Mouse (Mus musculus): ENCODE data around the gene G0s2. TPM values are rescaled to one million over a fixed set of nuclear protein-coding genes. Genes with fewer than 3 reads are reported as not detected.
A peak's percentile ranks its signal among the peaks of the same experiment; 100 is the strongest.
"Not testable (repeated sequence)": the region's sequence is repeated elsewhere in the genome, so short reads cannot be mapped to it uniquely, and the experiment has no call there.

The G0s2 gene
- polyA plus RNA-seq, 1 experiment from 2014 or later = 10.1 TPM

DNA sequence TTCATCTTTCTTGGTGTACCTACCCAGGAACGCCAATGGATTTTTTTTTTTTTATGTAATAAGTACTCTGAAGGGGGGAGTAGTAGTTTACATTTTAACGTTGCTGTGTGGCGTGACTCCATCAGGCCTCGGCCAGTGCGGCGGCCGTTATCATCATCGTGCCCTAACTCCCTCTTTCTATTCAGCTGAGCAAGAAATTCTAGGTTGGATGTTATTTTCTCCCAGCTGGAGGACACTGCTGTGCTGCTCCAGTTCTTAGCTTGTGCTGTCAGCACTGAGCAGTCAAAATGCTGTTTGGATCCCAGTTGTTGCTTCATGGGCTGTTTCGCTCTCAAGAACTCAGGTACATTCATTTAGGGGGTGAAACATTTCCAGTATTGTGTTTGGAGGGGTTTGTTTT lies 13.5 kb downstream of the G0s2 start:
- Histone ChIP-seq H3K4me3 (ENCODE audit: low read depth, low read length) (no peak overlapping the region), H3K4me1 (replicated peaks; ENCODE audit: control insufficient read depth, insufficient read depth, low read length) (no peaks in the 10 kb centered on the region; the same call in 1 of the 2 replicates), H3K36me3 (ENCODE audit: control insufficient read depth, insufficient read depth) (no peaks in the 10 kb centered on the region), H3K27ac (ENCODE audit: low read depth, low read length) (no peak overlapping the region), H3K27me3 (replicated peaks; ENCODE audit: control insufficient read depth, insufficient read depth, low read length) (no peaks in the 10 kb centered on the region), H3K9me3 (ENCODE audit: control insufficient read depth) (no peaks in the 10 kb centered on the region), H3K9ac (ENCODE audit: low read depth, low read length) (no peak overlapping the region), H3K4me2 (replicated peaks; ENCODE audit: low read depth) (no peak overlapping the region)
- TF ChIP-seq CTCF (IDR thresholded peaks at IDR 0.05; ENCODE audit: low read depth) = no peak
- no peak for ATAC-seq
- 84% methylated on average over 9 of the region's 9 CpGs for WGBS

DNA sequence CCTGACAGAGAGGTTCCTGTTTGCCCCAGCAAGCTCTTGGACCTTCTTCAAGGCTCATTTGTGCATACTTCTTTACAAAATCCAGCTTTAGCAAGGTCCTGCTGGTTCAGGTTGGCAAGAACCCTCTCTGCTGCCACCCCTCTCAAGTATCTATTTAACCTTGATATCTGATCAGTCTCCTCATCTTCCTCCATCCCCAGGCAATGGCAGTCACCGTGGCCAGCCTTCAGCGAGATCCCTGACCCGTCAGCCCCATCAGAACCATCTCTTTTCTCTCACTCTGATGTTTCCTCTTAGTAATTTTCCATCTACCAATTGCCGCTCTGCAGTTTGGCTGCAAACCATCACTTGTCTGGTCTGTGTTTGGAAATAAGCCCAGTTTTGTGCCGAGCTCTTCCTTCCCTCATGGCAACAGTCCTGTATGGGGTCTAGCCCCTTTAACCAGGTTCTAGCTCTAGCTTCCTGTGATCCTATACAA lies 16.4 kb downstream of the G0s2 start:
- Histone ChIP-seq H3K36me3 (ENCODE audit: control insufficient read depth, insufficient read depth) (no peaks in the 10 kb centered on the region), H3K4me3 (ENCODE audit: low read depth, low read length) (no peak overlapping the region), H3K27ac (ENCODE audit: low read depth, low read length) (no peak overlapping the region), H3K27me3 (replicated peaks; ENCODE audit: control insufficient read depth, insufficient read depth, low read length) (no peaks in the 10 kb centered on the region), H3K9me3 (ENCODE audit: control insufficient read depth) (no peaks in the 10 kb centered on the region), H3K4me1 (replicated peaks; ENCODE audit: control insufficient read depth, insufficient read depth, low read length) (no peaks in the 10 kb centered on the region), H3K9ac (ENCODE audit: low read depth, low read length) (no peak overlapping the region), H3K4me2 (replicated peaks; ENCODE audit: low read depth) (no peak overlapping the region)
- WGBS = 37% methylated on average over 5 of the region's 5 CpGs
- ATAC-seq = no peak
- TF ChIP-seq CTCF (IDR thresholded peaks at IDR 0.05; ENCODE audit: low read depth) = no peak

DNA sequence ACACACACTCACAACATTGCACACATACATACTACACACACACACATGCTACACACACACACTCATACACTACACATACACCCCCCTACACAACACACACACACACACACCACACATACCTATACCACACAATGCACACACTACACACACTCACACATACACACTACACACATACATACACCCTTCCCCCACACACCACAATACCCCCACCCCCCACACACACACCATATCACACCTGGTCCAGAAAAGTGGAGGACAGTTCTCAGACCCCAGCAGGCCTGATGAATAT lies 16.8 kb downstream of the G0s2 start:
- TF ChIP-seq CTCF (IDR thresholded peaks at IDR 0.05; ENCODE audit: low read depth) = no peak
- Histone ChIP-seq H3K36me3 (ENCODE audit: control insufficient read depth, insufficient read depth) (no peaks in the 10 kb centered on the region), H3K9ac (ENCODE audit: low read depth, low read length) (no peak overlapping the region), H3K27ac (ENCODE audit: low read depth, low read length) (no peak overlapping the region), H3K9me3 (ENCODE audit: control insufficient read depth) (no peaks in the 10 kb centered on the region), H3K4me2 (replicated peaks; ENCODE audit: low read depth) (no peak overlapping the region), H3K4me3 (ENCODE audit: low read depth, low read length) (no peak overlapping the region), H3K4me1 (replicated peaks; ENCODE audit: control insufficient read depth, insufficient read depth, low read length) (no peaks in the 10 kb centered on the region), H3K27me3 (replicated peaks; ENCODE audit: control insufficient read depth, insufficient read depth, low read length) (no peaks in the 10 kb centered on the region)
- no peak for ATAC-seq

DNA sequence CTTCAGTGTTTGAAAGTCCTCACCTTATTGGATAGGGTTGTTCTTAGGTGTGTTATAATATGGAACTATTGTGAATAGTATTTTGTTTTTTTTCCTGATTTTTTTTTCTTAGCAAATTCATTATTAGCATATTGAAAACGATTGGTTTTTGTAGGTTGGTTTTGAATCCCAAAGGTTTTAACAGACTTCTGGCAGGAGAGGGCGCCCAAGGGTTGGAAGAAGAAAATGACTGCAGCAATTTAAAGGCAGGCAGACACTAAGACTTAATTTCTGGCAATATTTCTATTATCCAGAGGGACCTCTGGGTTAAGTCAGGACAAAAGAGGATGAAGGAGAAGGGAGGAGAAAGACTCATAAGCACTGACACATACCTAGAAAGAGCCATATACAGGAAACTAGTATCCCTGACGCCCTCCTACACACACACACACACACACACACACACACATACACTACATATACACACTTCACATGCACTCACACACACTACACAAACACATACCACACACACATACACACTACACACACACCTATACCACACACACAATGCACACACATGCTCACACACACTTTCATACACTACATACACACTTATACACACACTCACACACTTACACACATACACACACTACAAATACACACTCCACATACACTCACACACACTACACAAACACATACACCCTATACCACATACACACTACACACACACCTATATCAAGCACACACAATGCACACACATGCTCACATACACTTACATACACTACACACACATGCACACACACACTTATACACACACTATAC lies 17.3 kb downstream of the G0s2 start:
- TF ChIP-seq CTCF (IDR thresholded peaks at IDR 0.05; ENCODE audit: low read depth) = peak; percentile 83
- H3K4me3 ChIP-seq (ENCODE audit: low read depth, low read length) = no peak overlapping the region
- H3K4me1 ChIP-seq (replicated peaks; ENCODE audit: control insufficient read depth, insufficient read depth, low read length) = no peaks in the 10 kb centered on the region
- no peak overlapping the region for H3K9ac ChIP-seq (ENCODE audit: low read depth, low read length)
- no peaks in the 10 kb centered on the region for H3K27me3 ChIP-seq (replicated peaks; ENCODE audit: control insufficient read depth, insufficient read depth, low read length)
- H3K36me3 ChIP-seq (ENCODE audit: control insufficient read depth, insufficient read depth) = no peaks in the 10 kb centered on the region
- no peak overlapping the region for H3K27ac ChIP-seq (ENCODE audit: low read depth, low read length)
- no peak for ATAC-seq
- H3K9me3 ChIP-seq (ENCODE audit: control insufficient read depth) = no peaks in the 10 kb centered on the region
- WGBS = 23% methylated on average over 3 of the region's 3 CpGs
- no peak overlapping the region for H3K4me2 ChIP-seq (replicated peaks; ENCODE audit: low read depth)

DNA sequence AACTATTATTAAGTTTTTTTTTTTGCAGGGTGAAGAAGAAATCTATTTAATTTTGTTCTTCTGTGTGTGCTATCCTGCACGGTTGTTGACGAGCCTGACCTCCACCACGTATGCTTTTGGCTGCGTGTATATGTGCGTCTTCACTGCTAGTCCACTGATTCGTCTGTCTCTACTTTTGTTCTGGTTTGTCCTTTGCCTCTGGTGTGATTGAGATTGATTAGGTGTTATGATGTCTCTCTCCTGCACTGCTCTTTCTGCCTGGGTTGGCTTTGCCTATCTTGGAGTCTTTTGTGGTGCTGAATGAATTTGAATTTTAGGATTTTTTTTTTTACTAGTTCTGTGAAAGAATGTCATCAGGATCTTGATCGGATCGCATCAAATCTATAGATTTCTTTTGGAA lies 18.0 kb downstream of the G0s2 start:
- TF ChIP-seq CTCF (IDR thresholded peaks at IDR 0.05; ENCODE audit: low read depth) = no peak
- no peaks in the 10 kb centered on the region for H3K9me3 ChIP-seq (ENCODE audit: control insufficient read depth)
- H3K4me2 ChIP-seq (replicated peaks; ENCODE audit: low read depth) = no peak overlapping the region
- no peaks in the 10 kb centered on the region for H3K36me3 ChIP-seq (ENCODE audit: control insufficient read depth, insufficient read depth)
- H3K9ac ChIP-seq (ENCODE audit: low read depth, low read length) = no peak overlapping the region
- no peak for ATAC-seq
- H3K4me3 ChIP-seq (ENCODE audit: low read depth, low read length) = no peak overlapping the region
- H3K27ac ChIP-seq (ENCODE audit: low read depth, low read length) = no peak overlapping the region
- H3K4me1 ChIP-seq (replicated peaks; ENCODE audit: control insufficient read depth, insufficient read depth, low read length) = no peaks in the 10 kb centered on the region
- WGBS = 68% methylated on average over 8 of the region's 8 CpGs
- no peaks in the 10 kb centered on the region for H3K27me3 ChIP-seq (replicated peaks; ENCODE audit: control insufficient read depth, insufficient read depth, low read length)

DNA sequence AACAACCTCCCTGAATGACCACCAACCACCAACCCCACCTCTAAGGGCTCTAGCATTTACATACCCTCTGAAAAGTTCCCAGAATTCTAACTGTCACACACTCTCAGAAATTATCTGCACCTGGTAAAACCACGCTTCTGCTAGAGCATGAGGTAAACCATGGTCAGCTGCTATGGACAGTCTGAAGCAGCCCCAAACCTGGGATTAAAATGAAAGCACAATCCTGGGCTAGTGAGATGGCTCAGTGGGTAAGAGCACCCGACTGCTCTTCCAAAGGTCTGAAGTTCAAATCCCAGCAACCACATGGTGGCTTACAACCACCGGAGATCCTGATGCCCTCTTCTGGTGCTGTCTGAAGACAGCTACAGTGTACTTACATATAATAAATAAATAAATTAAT lies 19.1 kb downstream of the G0s2 start:
- not testable (repeated sequence) for ATAC-seq
- 0 out of 2 replicates have a peak, but pooled peaks have one; percentile 6 for TF ChIP-seq CTCF (IDR thresholded peaks at IDR 0.05; ENCODE audit: low read depth)
- 73% methylated on average over 3 of the region's 3 CpGs for WGBS

More for the DNA sequence above, 19.1 kb downstream of the G0s2 start:
- H3K27ac ChIP-seq (ENCODE audit: low read depth, low read length); H3K9me3 ChIP-seq (ENCODE audit: control insufficient read depth); H3K4me3 ChIP-seq (ENCODE audit: low read depth, low read length); H3K9ac ChIP-seq (ENCODE audit: low read depth, low read length); H3K36me3 ChIP-seq (ENCODE audit: control insufficient read depth, insufficient read depth); H3K27me3 ChIP-seq (replicated peaks; ENCODE audit: control insufficient read depth, insufficient read depth, low read length); H3K4me1 ChIP-seq (replicated peaks; ENCODE audit: control insufficient read depth, insufficient read depth, low read length); H3K4me2 ChIP-seq (replicated peaks; ENCODE audit: low read depth): not testable (repeated sequence)

Data from intestine, postnatal 0 days (tissue).